Mouse (Mus musculus): ENCODE data around the gene Map3k1. TPM values are rescaled to one million over a fixed set of nuclear protein-coding genes. Genes with fewer than 3 reads are reported as not detected.

The Map3k1 gene
- polyA plus RNA-seq, 1 experiment from 2014 or later: 15.7 TPM

GRCm38 (mm10) chr13:111777179-111777578 lies 31.6 kb downstream of the Map3k1 start:
- Histone ChIP-seq H3K9ac (ENCODE audit: low read length) (no peak overlapping the region), H3K4me2 (ENCODE audit: low read length) (no peak overlapping the region), H3K36me3 (ENCODE audit: control insufficient read depth, insufficient read depth, low read length) (peaks cover 36% of the 10 kb centered on the region), H3K27me3 (ENCODE audit: control insufficient read depth, insufficient read depth, low read length) (no peaks in the 10 kb centered on the region), H3K9me3 (ENCODE audit: control insufficient read depth, low read length) (no peaks in the 10 kb centered on the region), H3K4me1 (ENCODE audit: control insufficient read depth in 2 of 2, insufficient read depth in 2 of 2, low read length in 2 of 2) (peaks cover 12 to 23% of the 10 kb centered on the region in 2 experiments), H3K4me3 (ENCODE audit: control insufficient read depth in 1 of 2, insufficient read depth in 1 of 2, low read depth in 1 of 2, low read length in 2 of 2) (no peak overlapping the region), H3K27ac (replicated peaks in 1 of 2; ENCODE audit: control insufficient read depth in 1 of 2, insufficient read depth in 1 of 2, low read depth in 2 of 2, low read length in 2 of 2) (0 out of 4 replicates have a peak overlapping the region, but pooled peaks of 1 of the 2 experiments have one; percentile 41)
- WGBS: 61% methylated on average over 7 of the region's 7 CpGs
- ATAC-seq (ENCODE audit: insufficient number of reproducible peaks, insufficient read depth, low FRiP score, low read depth): no peak

GRCm38 (mm10) chr13:111772075-111772474 lies 36.7 kb downstream of the Map3k1 start:
- Histone ChIP-seq H3K9me3 (ENCODE audit: control insufficient read depth, low read length) (no peaks in the 10 kb centered on the region), H3K27ac (replicated peaks in 1 of 2; ENCODE audit: control insufficient read depth in 1 of 2, insufficient read depth in 1 of 2, low read depth in 2 of 2, low read length in 2 of 2) (no peak overlapping the region), H3K4me2 (ENCODE audit: low read length) (no peak overlapping the region), H3K36me3 (ENCODE audit: control insufficient read depth, insufficient read depth, low read length) (peaks cover 80% of the 10 kb centered on the region), H3K4me3 (ENCODE audit: control insufficient read depth in 1 of 2, insufficient read depth in 1 of 2, low read depth in 1 of 2, low read length in 2 of 2) (no peak overlapping the region), H3K27me3 (ENCODE audit: control insufficient read depth, insufficient read depth, low read length) (no peaks in the 10 kb centered on the region), H3K4me1 (ENCODE audit: control insufficient read depth in 2 of 2, insufficient read depth in 2 of 2, low read length in 2 of 2) (peaks cover 0 to 2% of the 10 kb centered on the region in 2 experiments; a peak in 1 of 4 replicates), H3K9ac (ENCODE audit: low read length) (no peak overlapping the region)
- ATAC-seq (ENCODE audit: insufficient number of reproducible peaks, insufficient read depth, low FRiP score, low read depth): no peak
- WGBS: 94% methylated on average over 8 of the region's 8 CpGs

- H3K9ac ChIP-seq (ENCODE audit: low read length): no peak overlapping the region
These were observed 37.6 kb downstream of the Map3k1 start for GRCm38 (mm10) chr13:111771232-111771631.

GRCm38 (mm10) chr13:111770776-111771175 lies 38.0 kb downstream of the Map3k1 start:
- H3K4me2 ChIP-seq (ENCODE audit: low read length): no peak overlapping the region
- WGBS: 70% methylated on average over 9 of the region's 9 CpGs

More at GRCm38 (mm10) chr13:111771232-111771631, 37.6 kb downstream of the Map3k1 start:
- H3K27me3 ChIP-seq (ENCODE audit: control insufficient read depth, insufficient read depth, low read length): no peaks in the 10 kb centered on the region
- no peak overlapping the region for H3K4me3 ChIP-seq (ENCODE audit: control insufficient read depth in 1 of 2, insufficient read depth in 1 of 2, low read depth in 1 of 2, low read length in 2 of 2)
- 44% methylated on average over 7 of the region's 7 CpGs for WGBS
- H3K27ac ChIP-seq (replicated peaks in 1 of 2; ENCODE audit: control insufficient read depth in 1 of 2, insufficient read depth in 1 of 2, low read depth in 2 of 2, low read length in 2 of 2): no peak overlapping the region
- no peak overlapping the region for H3K4me2 ChIP-seq (ENCODE audit: low read length)
- peaks cover 88% of the 10 kb centered on the region for H3K36me3 ChIP-seq (ENCODE audit: control insufficient read depth, insufficient read depth, low read length)
- no peak for ATAC-seq (ENCODE audit: insufficient number of reproducible peaks, insufficient read depth, low FRiP score, low read depth)
- H3K4me1 ChIP-seq (ENCODE audit: control insufficient read depth in 2 of 2, insufficient read depth in 2 of 2, low read length in 2 of 2): no peaks in the 10 kb centered on the region
- H3K9me3 ChIP-seq (ENCODE audit: control insufficient read depth, low read length): no peaks in the 10 kb centered on the region

GRCm38 (mm10) chr13:111762526-111762925 lies 46.3 kb downstream of the Map3k1 start:
- H3K27me3 ChIP-seq (ENCODE audit: control insufficient read depth, insufficient read depth, low read length): no peaks in the 10 kb centered on the region
- H3K4me3 ChIP-seq (ENCODE audit: control insufficient read depth in 1 of 2, insufficient read depth in 1 of 2, low read depth in 1 of 2, low read length in 2 of 2): no peak overlapping the region
- ATAC-seq (ENCODE audit: insufficient number of reproducible peaks, insufficient read depth, low FRiP score, low read depth): no peak
- H3K36me3 ChIP-seq (ENCODE audit: control insufficient read depth, insufficient read depth, low read length): peaks cover 99% of the 10 kb centered on the region
- no peak overlapping the region for H3K9ac ChIP-seq (ENCODE audit: low read length)
- no peaks in the 10 kb centered on the region for H3K9me3 ChIP-seq (ENCODE audit: control insufficient read depth, low read length)
- H3K27ac ChIP-seq (replicated peaks in 1 of 2; ENCODE audit: control insufficient read depth in 1 of 2, insufficient read depth in 1 of 2, low read depth in 2 of 2, low read length in 2 of 2): no peak overlapping the region
- no peak overlapping the region for H3K4me2 ChIP-seq (ENCODE audit: low read length)
- no peaks in the 10 kb centered on the region for H3K4me1 ChIP-seq (ENCODE audit: control insufficient read depth in 2 of 2, insufficient read depth in 2 of 2, low read length in 2 of 2)
- 90% methylated on average over 12 of the region's 12 CpGs for WGBS

More at GRCm38 (mm10) chr13:111770776-111771175, 38.0 kb downstream of the Map3k1 start:
- H3K36me3 ChIP-seq (ENCODE audit: control insufficient read depth, insufficient read depth, low read length): peaks cover 90% of the 10 kb centered on the region
- no peaks in the 10 kb centered on the region for H3K27me3 ChIP-seq (ENCODE audit: control insufficient read depth, insufficient read depth, low read length)
- no peak overlapping the region for H3K4me3 ChIP-seq (ENCODE audit: control insufficient read depth in 1 of 2, insufficient read depth in 1 of 2, low read depth in 1 of 2, low read length in 2 of 2)
- no peak overlapping the region for H3K9ac ChIP-seq (ENCODE audit: low read length)
- H3K9me3 ChIP-seq (ENCODE audit: control insufficient read depth, low read length): no peaks in the 10 kb centered on the region
- no peaks in the 10 kb centered on the region for H3K4me1 ChIP-seq (ENCODE audit: control insufficient read depth in 2 of 2, insufficient read depth in 2 of 2, low read length in 2 of 2)
- ATAC-seq (ENCODE audit: insufficient number of reproducible peaks, insufficient read depth, low FRiP score, low read depth): no peak
- H3K27ac ChIP-seq (replicated peaks in 1 of 2; ENCODE audit: control insufficient read depth in 1 of 2, insufficient read depth in 1 of 2, low read depth in 2 of 2, low read length in 2 of 2): no peak overlapping the region

GRCm38 (mm10) chr13:111756986-111757385 lies 51.8 kb downstream of the Map3k1 start:
- H3K9ac ChIP-seq (ENCODE audit: low read length): no peak overlapping the region
- no peak overlapping the region for H3K4me2 ChIP-seq (ENCODE audit: low read length)
- WGBS: 92% methylated on average over 6 of the region's 6 CpGs
- no peaks in the 10 kb centered on the region for H3K4me1 ChIP-seq (ENCODE audit: control insufficient read depth in 2 of 2, insufficient read depth in 2 of 2, low read length in 2 of 2)
- peaks cover 98% of the 10 kb centered on the region for H3K36me3 ChIP-seq (ENCODE audit: control insufficient read depth, insufficient read depth, low read length)
- no peaks in the 10 kb centered on the region for H3K27me3 ChIP-seq (ENCODE audit: control insufficient read depth, insufficient read depth, low read length)
- H3K4me3 ChIP-seq (ENCODE audit: control insufficient read depth in 1 of 2, insufficient read depth in 1 of 2, low read depth in 1 of 2, low read length in 2 of 2): no peak overlapping the region
- no peaks in the 10 kb centered on the region for H3K9me3 ChIP-seq (ENCODE audit: control insufficient read depth, low read length)
- H3K27ac ChIP-seq (replicated peaks in 1 of 2; ENCODE audit: control insufficient read depth in 1 of 2, insufficient read depth in 1 of 2, low read depth in 2 of 2, low read length in 2 of 2): no peak overlapping the region
- no peak for ATAC-seq (ENCODE audit: insufficient number of reproducible peaks, insufficient read depth, low FRiP score, low read depth)

GRCm38 (mm10) chr13:111755937-111756336 lies 52.9 kb downstream of the Map3k1 start:
- H3K9ac ChIP-seq (ENCODE audit: low read length): no peak overlapping the region
- no peak overlapping the region for H3K4me2 ChIP-seq (ENCODE audit: low read length)
- H3K4me1 ChIP-seq (ENCODE audit: control insufficient read depth in 2 of 2, insufficient read depth in 2 of 2, low read length in 2 of 2): no peaks in the 10 kb centered on the region
- no peaks in the 10 kb centered on the region for H3K9me3 ChIP-seq (ENCODE audit: control insufficient read depth, low read length)
- WGBS: 93% methylated on average over 15 of the region's 15 CpGs
- ATAC-seq (ENCODE audit: insufficient number of reproducible peaks, insufficient read depth, low FRiP score, low read depth): no peak
- H3K36me3 ChIP-seq (ENCODE audit: control insufficient read depth, insufficient read depth, low read length): peaks cover 99% of the 10 kb centered on the region
- H3K27ac ChIP-seq (replicated peaks in 1 of 2; ENCODE audit: control insufficient read depth in 1 of 2, insufficient read depth in 1 of 2, low read depth in 2 of 2, low read length in 2 of 2): no peak overlapping the region
- H3K4me3 ChIP-seq (ENCODE audit: control insufficient read depth in 1 of 2, insufficient read depth in 1 of 2, low read depth in 1 of 2, low read length in 2 of 2): no peak overlapping the region
- H3K27me3 ChIP-seq (ENCODE audit: control insufficient read depth, insufficient read depth, low read length): no peaks in the 10 kb centered on the region

- no peaks in the 10 kb centered on the region for H3K4me1 ChIP-seq (ENCODE audit: control insufficient read depth in 2 of 2, insufficient read depth in 2 of 2, low read length in 2 of 2)
- WGBS: 96% methylated on average over 18 of the region's 18 CpGs
- H3K36me3 ChIP-seq (ENCODE audit: control insufficient read depth, insufficient read depth, low read length): peaks cover 99% of the 10 kb centered on the region
- H3K4me2 ChIP-seq (ENCODE audit: low read length): no peak overlapping the region
- H3K9ac ChIP-seq (ENCODE audit: low read length): no peak overlapping the region
- ATAC-seq (ENCODE audit: insufficient number of reproducible peaks, insufficient read depth, low FRiP score, low read depth): no peak
- no peaks in the 10 kb centered on the region for H3K27me3 ChIP-seq (ENCODE audit: control insufficient read depth, insufficient read depth, low read length)
- H3K27ac ChIP-seq (replicated peaks in 1 of 2; ENCODE audit: control insufficient read depth in 1 of 2, insufficient read depth in 1 of 2, low read depth in 2 of 2, low read length in 2 of 2): no peak overlapping the region
- H3K4me3 ChIP-seq (ENCODE audit: control insufficient read depth in 1 of 2, insufficient read depth in 1 of 2, low read depth in 1 of 2, low read length in 2 of 2): no peak overlapping the region
- no peaks in the 10 kb centered on the region for H3K9me3 ChIP-seq (ENCODE audit: control insufficient read depth, low read length)
These were observed 53.4 kb downstream of the Map3k1 start for GRCm38 (mm10) chr13:111755377-111755776.

Data from heart, embryonic 14.5 days (tissue).